Mouse (Mus musculus): ENCODE data around the gene Olfr131.

- TF ChIP-seq EP300 (optimal IDR thresholded peaks at IDR 0.05): no peak
- TF ChIP-seq CTCF (IDR thresholded peaks at IDR 0.05; ENCODE audit: low read depth): no peak
These were observed 45.9 kb upstream of the Olfr131 start, which contains the start of gene Olfr132 for GRCm38 (mm10) chr17:38134426-38134825.

All from stomach, postnatal 0 days (tissue).